Mouse (Mus musculus): ENCODE measurements at regions not wholly inside any gene's neighbourhood (a gene's known extent, or its start where the extent isn't known, plus 50 kb on each side); places are given as distances from the start of the nearest gene placed in this dataset.

DNA sequence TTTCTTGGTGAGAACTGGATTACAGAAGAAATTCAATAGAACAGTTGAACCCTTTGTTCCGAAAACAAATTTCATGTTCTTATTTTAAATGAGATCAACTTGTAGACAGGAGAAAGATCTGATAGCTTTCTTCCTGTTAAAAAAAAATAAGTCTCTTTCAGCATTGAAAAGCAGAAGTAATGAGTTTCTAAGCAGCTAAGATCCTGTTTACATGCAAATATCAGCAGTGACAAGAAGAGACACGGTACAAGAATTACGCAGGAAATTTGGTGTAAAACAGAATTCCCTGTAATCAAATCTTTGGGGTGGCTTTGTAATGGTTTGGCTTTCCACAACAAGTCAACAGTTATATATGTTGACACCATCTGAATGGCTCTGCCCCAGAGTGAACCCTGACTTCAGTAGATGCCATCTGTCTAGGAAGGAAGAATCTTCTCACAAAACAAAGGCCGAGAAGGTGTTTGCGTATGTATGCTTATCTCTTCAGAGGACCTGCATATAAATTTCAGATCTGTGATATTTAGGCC is 326.7 kb downstream of the Ets1 start:
- H3K4me2 ChIP-seq: no peak overlapping the region
- no peak for ATAC-seq (ENCODE audit: insufficient number of reproducible peaks, low FRiP score, low TSS enrichment, low read depth)
- 90% methylated on average over 5 of the region's 5 CpGs for WGBS
- H3K27ac ChIP-seq: no peak overlapping the region
- H3K9me3 ChIP-seq: no peaks in the 10 kb centered on the region
- no peaks in the 10 kb centered on the region for H3K27me3 ChIP-seq
- H3K9ac ChIP-seq: no peak overlapping the region
- H3K36me3 ChIP-seq: no peaks in the 10 kb centered on the region
- H3K4me3 ChIP-seq: no peak overlapping the region
- no peaks in the 10 kb centered on the region for H3K4me1 ChIP-seq

- Histone ChIP-seq H3K27ac (no peak overlapping the region), H3K36me3 (no peaks in the 10 kb centered on the region), H3K9ac (no peak overlapping the region), H3K4me3 (no peak overlapping the region), H3K4me2 (no peak overlapping the region), H3K27me3 (no peaks in the 10 kb centered on the region), H3K9me3 (no peaks in the 10 kb centered on the region), H3K4me1 (peaks cover 16% of the 10 kb centered on the region)
- ATAC-seq (ENCODE audit: insufficient number of reproducible peaks, low FRiP score, low TSS enrichment, low read depth): no peak
- 20% methylated on average over 2 of the region's 2 CpGs for WGBS
Observed at GRCm38 (mm10) chr9:32968446-32968845, 332.4 kb downstream of the Ets1 start.

DNA sequence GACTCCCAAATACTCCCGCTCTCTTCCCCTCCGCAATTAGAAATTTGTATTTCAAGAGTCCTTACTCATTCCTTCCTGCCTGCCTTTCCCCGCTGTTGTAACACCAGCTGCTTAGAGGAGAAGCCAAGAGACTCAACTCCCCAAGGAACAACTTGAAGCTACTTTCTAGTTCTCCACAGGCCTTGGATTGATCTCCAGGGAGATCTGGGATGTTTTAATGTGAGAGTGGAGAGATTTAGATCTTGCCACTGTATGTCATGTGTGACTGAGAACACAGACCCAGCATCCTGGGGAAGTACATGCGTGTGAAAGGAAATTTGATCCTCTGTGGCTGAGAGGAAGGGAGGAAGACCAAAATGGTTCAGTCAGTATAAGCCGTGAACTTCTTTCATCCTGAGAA is 335.4 kb downstream of the Ets1 start:
- Histone ChIP-seq H3K4me1 (peaks cover 19% of the 10 kb centered on the region), H3K9ac (no peak overlapping the region), H3K4me2 (no peak overlapping the region), H3K9me3 (no peaks in the 10 kb centered on the region), H3K27me3 (no peaks in the 10 kb centered on the region), H3K4me3 (no peak overlapping the region), H3K36me3 (no peaks in the 10 kb centered on the region), H3K27ac (peak overlapping the region; percentile 67)
- no peak for ATAC-seq (ENCODE audit: insufficient number of reproducible peaks, low FRiP score, low TSS enrichment, low read depth)
- 48% methylated on average over 5 of the region's 5 CpGs for WGBS

GRCm38 (mm10) chr9:32971926-32972325 is 335.9 kb downstream of the Ets1 start:
- Histone ChIP-seq H3K27ac (peak overlapping the region; percentile 67; the same call in 1 of the 2 replicates), H3K27me3 (no peaks in the 10 kb centered on the region), H3K9ac (no peak overlapping the region), H3K4me2 (no peak overlapping the region), H3K36me3 (no peaks in the 10 kb centered on the region), H3K4me1 (peaks cover 19% of the 10 kb centered on the region), H3K9me3 (no peaks in the 10 kb centered on the region), H3K4me3 (no peak overlapping the region)
- WGBS: 56% methylated on average over 7 of the region's 7 CpGs
- ATAC-seq (ENCODE audit: insufficient number of reproducible peaks, low FRiP score, low TSS enrichment, low read depth): no peak

DNA sequence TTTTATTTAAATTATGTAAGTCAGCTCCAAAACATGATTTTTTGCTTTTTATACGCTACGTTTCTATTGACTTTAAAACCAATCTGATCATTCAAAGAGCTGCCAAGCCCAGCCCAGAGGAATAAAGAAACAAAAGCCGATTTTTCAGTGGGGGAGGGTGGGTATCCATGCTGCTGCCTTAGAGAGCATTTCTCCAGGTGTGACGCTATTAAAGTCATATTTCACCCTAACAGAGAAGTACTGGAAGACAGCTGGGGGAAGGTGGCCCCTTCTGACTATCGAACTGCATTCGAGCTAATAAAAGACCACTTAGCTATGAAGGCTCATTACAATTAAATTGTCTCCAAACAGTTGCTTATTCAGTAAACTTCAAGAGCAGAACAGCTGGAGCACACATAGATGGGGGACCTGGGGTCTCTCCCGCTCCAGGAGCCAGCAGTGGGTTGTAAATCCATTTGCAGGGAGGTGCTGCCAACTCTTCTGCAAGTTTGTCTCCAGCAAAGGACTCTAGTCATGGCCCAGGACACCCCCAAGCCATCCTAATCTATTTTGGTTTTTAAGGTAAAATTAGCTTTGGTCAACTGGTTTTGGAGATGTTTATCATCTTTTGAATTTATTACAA is 336.5 kb downstream of the Ets1 start:
- H3K27ac ChIP-seq: peak overlapping the region; percentile 11; the same call in 1 of the 2 replicates
- peaks cover 19% of the 10 kb centered on the region for H3K4me1 ChIP-seq
- H3K9me3 ChIP-seq: no peaks in the 10 kb centered on the region
- no peak for ATAC-seq (ENCODE audit: insufficient number of reproducible peaks, low FRiP score, low TSS enrichment, low read depth)
- no peak overlapping the region for H3K4me3 ChIP-seq
- WGBS: 23% methylated on average over 7 of the region's 7 CpGs
- no peaks in the 10 kb centered on the region for H3K36me3 ChIP-seq
- H3K27me3 ChIP-seq: no peaks in the 10 kb centered on the region
- no peak overlapping the region for H3K4me2 ChIP-seq
- no peak overlapping the region for H3K9ac ChIP-seq

DNA sequence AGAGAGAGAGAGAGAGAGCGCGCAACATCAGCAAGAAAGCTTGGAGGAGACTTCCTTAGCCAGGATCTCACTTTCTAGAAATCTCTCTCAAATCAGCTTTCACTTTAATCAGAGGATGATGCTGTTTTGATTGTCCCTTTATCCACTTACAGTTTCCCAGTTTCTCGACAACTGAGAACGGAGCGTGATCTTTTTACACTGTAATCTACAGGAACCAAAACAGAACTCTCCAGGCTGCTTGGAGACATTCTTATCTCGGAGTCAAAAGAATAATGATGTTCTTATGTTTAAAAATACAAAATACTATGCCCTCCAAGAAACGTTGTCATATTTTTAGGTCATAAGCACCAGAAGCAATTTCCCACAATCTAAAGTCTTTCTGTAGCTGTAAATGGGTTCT is 341.7 kb downstream of the Ets1 start:
- Histone ChIP-seq H3K27me3 (no peaks in the 10 kb centered on the region), H3K27ac (no peak overlapping the region), H3K4me1 (peaks cover 4% of the 10 kb centered on the region), H3K9me3 (no peaks in the 10 kb centered on the region), H3K36me3 (no peaks in the 10 kb centered on the region), H3K4me3 (no peak overlapping the region), H3K4me2 (no peak overlapping the region), H3K9ac (no peak overlapping the region)
- ATAC-seq (ENCODE audit: insufficient number of reproducible peaks, low FRiP score, low TSS enrichment, low read depth): no peak
- 85% methylated on average over 7 of the region's 7 CpGs for WGBS

DNA sequence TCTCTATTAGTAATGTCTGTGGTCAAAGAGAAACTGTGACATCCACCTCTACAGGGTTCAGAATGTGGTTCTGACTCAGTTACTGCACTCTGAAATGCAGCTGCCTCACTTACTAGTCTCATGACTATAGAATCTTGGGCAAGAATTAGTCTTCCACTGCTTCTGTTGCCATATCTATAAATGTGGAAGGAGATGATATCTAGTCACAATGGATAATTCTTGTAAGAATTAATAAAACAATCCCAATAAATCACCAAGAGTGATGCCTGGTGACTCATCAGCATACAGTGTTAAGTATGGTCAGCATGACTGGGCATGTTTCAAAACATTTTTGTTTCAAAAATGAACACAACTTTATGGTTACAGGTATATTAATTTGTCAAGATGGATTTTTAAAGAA is 344.8 kb downstream of the Ets1 start:
- peaks cover 2% of the 10 kb centered on the region; the same call in 1 of the 2 replicates for H3K4me1 ChIP-seq
- H3K27me3 ChIP-seq: no peaks in the 10 kb centered on the region
- H3K36me3 ChIP-seq: no peaks in the 10 kb centered on the region
- H3K4me3 ChIP-seq: no peak overlapping the region
- H3K9ac ChIP-seq: no peak overlapping the region
- ATAC-seq (ENCODE audit: insufficient number of reproducible peaks, low FRiP score, low TSS enrichment, low read depth): no peak
- no peak overlapping the region for H3K4me2 ChIP-seq
- H3K9me3 ChIP-seq: no peaks in the 10 kb centered on the region
- H3K27ac ChIP-seq: no peak overlapping the region

DNA sequence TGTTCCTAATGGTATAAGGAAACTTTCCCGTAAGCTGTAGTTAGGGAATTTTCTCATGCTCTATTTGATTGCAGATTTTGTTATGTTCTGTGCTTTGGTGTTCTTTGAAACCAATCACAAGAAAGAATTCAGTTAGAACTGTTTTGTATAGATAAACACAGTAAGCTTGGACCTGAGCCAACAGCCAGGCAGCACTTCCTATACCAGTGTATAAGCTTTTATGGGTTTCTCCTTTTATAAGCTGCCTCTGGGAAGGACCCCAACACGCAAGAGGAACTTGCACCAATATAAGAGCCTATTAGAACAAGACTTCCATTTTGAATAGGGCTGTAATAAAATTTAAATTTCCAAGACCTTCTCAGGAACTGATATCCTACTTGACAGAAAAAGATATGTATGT is 347.2 kb downstream of the Ets1 start:
- H3K4me1 ChIP-seq: peaks cover 14% of the 10 kb centered on the region
- no peaks in the 10 kb centered on the region for H3K9me3 ChIP-seq
- H3K9ac ChIP-seq: no peak overlapping the region
- no peak for ATAC-seq (ENCODE audit: insufficient number of reproducible peaks, low FRiP score, low TSS enrichment, low read depth)
- H3K36me3 ChIP-seq: no peaks in the 10 kb centered on the region
- no peak overlapping the region for H3K4me3 ChIP-seq
- no peak overlapping the region for H3K27ac ChIP-seq
- H3K4me2 ChIP-seq: no peak overlapping the region
- no peaks in the 10 kb centered on the region for H3K27me3 ChIP-seq
- 28% methylated on average over 2 of the region's 2 CpGs for WGBS

- H3K4me2 ChIP-seq: peak overlapping the region; percentile 19
- H3K9me3 ChIP-seq: no peaks in the 10 kb centered on the region
- H3K4me1 ChIP-seq: peaks cover 14% of the 10 kb centered on the region
- WGBS: 12% methylated on average over 9 of the region's 9 CpGs
- H3K36me3 ChIP-seq: no peaks in the 10 kb centered on the region
- H3K27me3 ChIP-seq: no peaks in the 10 kb centered on the region
- H3K27ac ChIP-seq: peak overlapping the region; percentile 80
- peak; percentile 88 for ATAC-seq (ENCODE audit: insufficient number of reproducible peaks, low FRiP score, low TSS enrichment, low read depth)
- no peak overlapping the region for H3K9ac ChIP-seq
- H3K4me3 ChIP-seq: peak overlapping the region; percentile 7; the same call in 1 of the 2 replicates
Observed at GRCm38 (mm10) chr9:32986836-32987673, 351.0 kb downstream of the Ets1 start.

- Histone ChIP-seq H3K27ac (no peak overlapping the region), H3K9ac (no peak overlapping the region), H3K9me3 (no peaks in the 10 kb centered on the region), H3K4me3 (no peak overlapping the region), H3K36me3 (no peaks in the 10 kb centered on the region), H3K27me3 (no peaks in the 10 kb centered on the region), H3K4me2 (no peak overlapping the region), H3K4me1 (peaks cover 12% of the 10 kb centered on the region; the same call in 1 of the 2 replicates)
- ATAC-seq (ENCODE audit: insufficient number of reproducible peaks, low FRiP score, low TSS enrichment, low read depth): no peak
- WGBS: 89% methylated on average over 1 of the region's 1 CpGs
Observed at GRCm38 (mm10) chr9:32989006-32989405, 353.0 kb downstream of the Ets1 start.

- 91% methylated on average over 1 of the region's 1 CpGs for WGBS
- H3K9me3 ChIP-seq: no peaks in the 10 kb centered on the region
- no peak overlapping the region for H3K9ac ChIP-seq
- H3K27me3 ChIP-seq: no peaks in the 10 kb centered on the region
- no peaks in the 10 kb centered on the region for H3K36me3 ChIP-seq
- ATAC-seq (ENCODE audit: insufficient number of reproducible peaks, low FRiP score, low TSS enrichment, low read depth): no peak
- no peak overlapping the region for H3K4me2 ChIP-seq
- peaks cover 11% of the 10 kb centered on the region for H3K4me1 ChIP-seq
- H3K27ac ChIP-seq: no peak overlapping the region
- H3K4me3 ChIP-seq: no peak overlapping the region
Observed at GRCm38 (mm10) chr9:32998323-32998722, 362.3 kb downstream of the Ets1 start.

- Histone ChIP-seq H3K4me1 (peaks cover 11% of the 10 kb centered on the region), H3K4me2 (0 out of 2 replicates have a peak overlapping the region, but pooled peaks have one; percentile 5), H3K36me3 (no peaks in the 10 kb centered on the region), H3K4me3 (no peak overlapping the region), H3K27ac (no peak overlapping the region), H3K9me3 (no peaks in the 10 kb centered on the region), H3K9ac (no peak overlapping the region), H3K27me3 (no peaks in the 10 kb centered on the region)
- WGBS: 9% methylated on average over 7 of the region's 7 CpGs
- ATAC-seq (ENCODE audit: insufficient number of reproducible peaks, low FRiP score, low TSS enrichment, low read depth): no peak
Observed at GRCm38 (mm10) chr9:33000691-33001164, 364.7 kb downstream of the Ets1 start.
